Mouse (Mus musculus) heart, adult 8-10 months (tissue): ENCODE measurements around the gene Maz. TPM values are rescaled to one million over a fixed set of nuclear protein-coding genes. Genes with fewer than 3 reads are reported as not detected.

ENCODE experiments used
- microRNA-seq: library from miRNA; unstranded; fragments of <30 nt; microRNA quantifications from one replicate; pipeline ENCODE4 v1.2.0, GENCODE M21; 2022
- total RNA-seq, 4 experiments: library from RNA; stranded (reverse); gene quantifications; 2 replicates each; pipeline ENCODE4 v1.2.4; 2022

The Maz gene
- total RNA-seq, 4 experiments from 2014 or later, result 48.5 to 55.9 (median 54.8) TPM

Small RNA genes within 50 kb of the gene (microRNA-seq; reads per million reads assigned to microRNA genes)
- not detected for gene Gm44343

Other genes starting within 250 kb of the Maz start
- gene Tbx6, start 245.6 kb downstream of the Maz start, total RNA-seq, result under 1 TPM; 0.40 to 0.49 (median 0.42) TPM
- gene Ppp4c, start 234.5 kb downstream of the Maz start, total RNA-seq, result 10 to 100 TPM; 32.7 to 36.8 (median 34.5) TPM
- 10 to 100 TPM in 1 of 4 experiments, 1 to 10 TPM in 3; 6.9 to 10.1 (median 8.0) TPM for gene Fam57b, start 229.4 kb downstream of the Maz start, total RNA-seq
- not detected for gene 4930451I11Rik, start 195.4 kb downstream of the Maz start, total RNA-seq
- gene Doc2a, start 179.6 kb downstream of the Maz start, total RNA-seq, result not detected
- gene Hirip3, start 165.1 kb downstream of the Maz start, total RNA-seq, result 1 to 10 TPM; 4.8 to 9.6 (median 6.4) TPM
- gene Ino80e, start 164.7 kb downstream of the Maz start, total RNA-seq, result 10 to 100 TPM; 18.3 to 23.9 (median 21.3) TPM
- 10 to 100 TPM; 35.8 to 40.4 (median 38.5) TPM for gene Taok2, start 142.3 kb downstream of the Maz start, total RNA-seq
- 10 to 100 TPM; 10.3 to 13.1 (median 12.6) TPM for gene Tmem219, start 104.1 kb downstream of the Maz start, total RNA-seq
- 1 to 10 TPM; 6.6 to 9.3 (median 7.3) TPM for gene Kctd13, start 98.2 kb downstream of the Maz start, total RNA-seq
- under 1 TPM in 1 of 4 experiments, not detected in 3; 0.19 TPM for gene Asphd1, start 77.5 kb downstream of the Maz start, total RNA-seq
- 1 to 10 TPM; 2.6 to 7.2 (median 6.4) TPM for gene Sez6l2, start 76.5 kb downstream of the Maz start, total RNA-seq
- gene Cdipt, start 51.1 kb downstream of the Maz start, total RNA-seq, result 10 to 100 TPM; 45.9 to 53.7 (median 50.7) TPM
- under 1 TPM in 3 of 4 experiments, not detected in 1; 0.37 to 0.60 (median 0.43) TPM for gene Cdiptos, start 50.9 kb downstream of the Maz start, total RNA-seq
- 10 to 100 TPM; 59.3 to 81.8 (median 73.5) TPM for gene Mvp, start 12.4 kb downstream of the Maz start, total RNA-seq
- gene Pagr1b, start 10.6 kb downstream of the Maz start, total RNA-seq, result not detected
- 10 to 100 TPM in 2 of 4 experiments, 1 to 10 TPM in 2; 8.3 to 22.2 (median 10.5) TPM for gene Pagr1a, start 9.7 kb downstream of the Maz start, total RNA-seq
- 10 to 100 TPM; 28.1 to 33.3 (median 31.4) TPM for gene Gm42742, start 5.9 kb downstream of the Maz start, total RNA-seq
- gene Prrt2, start 5.8 kb downstream of the Maz start, total RNA-seq, result 1 to 10 TPM in 1 of 4 experiments, under 1 TPM in 1, not detected in 2; 0.87 to 1.1 TPM
- gene Kif22, start 15.4 kb upstream of the Maz start, total RNA-seq, result 1 to 10 TPM in 3 of 4 experiments, not detected in 1; 1.2 to 2.2 (median 1.6) TPM
- gene Zg16, start 60.3 kb upstream of the Maz start, total RNA-seq, result not detected
- 1 to 10 TPM; 1.2 to 2.9 (median 1.3) TPM for gene AI467606, start 64.3 kb upstream of the Maz start, total RNA-seq
- gene Qprt, start 95.2 kb upstream of the Maz start, total RNA-seq, result not detected
- under 1 TPM; 0.38 to 0.57 (median 0.46) TPM for gene Spn, start 110.8 kb upstream of the Maz start, total RNA-seq
- gene Cd2bp2, start 169.0 kb upstream of the Maz start, total RNA-seq, result 10 to 100 TPM; 36.2 to 45.1 (median 40.6) TPM
- 10 to 100 TPM; 17.4 to 24.4 (median 23.0) TPM for gene Tbc1d10b, start 181.4 kb upstream of the Maz start, total RNA-seq
- 10 to 100 TPM in 1 of 4 experiments, 1 to 10 TPM in 3; 6.2 to 14.1 (median 8.2) TPM for gene Mylpf, start 181.9 kb upstream of the Maz start, total RNA-seq
- gene Zfp553, start 206.0 kb upstream of the Maz start, total RNA-seq, result 1 to 10 TPM; 5.2 to 6.4 (median 5.8) TPM
- gene Sept1, start 206.1 kb upstream of the Maz start, total RNA-seq, result 1 to 10 TPM; 2.1 to 3.9 (median 2.6) TPM
- gene Zfp771, start 217.2 kb upstream of the Maz start, total RNA-seq, result 10 to 100 TPM; 15.3 to 21.7 (median 17.1) TPM
- 10 to 100 TPM; 40.5 to 45.6 (median 40.9) TPM for gene Dctpp1, start 233.7 kb upstream of the Maz start, total RNA-seq
- gene Sephs2, start 247.0 kb upstream of the Maz start, total RNA-seq, result 10 to 100 TPM; 24.2 to 31.6 (median 31.0) TPM